Mouse (Mus musculus): ENCODE data around the gene Prr36. TPM values are rescaled to one million over a fixed set of nuclear protein-coding genes. Genes with fewer than 3 reads are reported as not detected.
A peak's percentile ranks its signal among the peaks of the same experiment; 100 is the strongest.

Prr36 gene
- polyA plus RNA-seq, 1 experiment: 0.47 TPM

GRCm38 (mm10) chr8:4172486-4172885, 44.8 kb downstream of the Prr36 start:
- WGBS: 95% methylated on average over 3 of the region's 3 CpGs
- no peaks in the 10 kb centered on the region for H3K36me3 ChIP-seq (ENCODE audit: control insufficient read depth, insufficient read depth, low read length)
- peaks cover 4% of the 10 kb centered on the region for H3K4me1 ChIP-seq (replicated peaks; ENCODE audit: control insufficient read depth, insufficient read depth, low read length)
- no peaks in the 10 kb centered on the region for H3K27me3 ChIP-seq (ENCODE audit: control insufficient read depth, insufficient read depth, low read length)
- H3K4me3 ChIP-seq (ENCODE audit: control insufficient read depth, insufficient read depth, low read length): no peak overlapping the region
- no peak for DNase-seq
- TF ChIP-seq POLR2A (IDR thresholded peaks at IDR 0.05; ENCODE audit: control insufficient read depth, extremely low read depth, insufficient read depth, low read length, poor library complexity) (no peak), CTCF (IDR thresholded peaks at IDR 0.05; ENCODE audit: borderline replicate concordance, control insufficient read depth, extremely low read depth, insufficient read depth, low read length, poor library complexity) (no peak)
- no peak overlapping the region for H3K27ac ChIP-seq (ENCODE audit: control insufficient read depth, insufficient read depth, low read length)

- WGBS: 89% methylated on average over 1 of the region's 1 CpGs
- H3K4me3 ChIP-seq (ENCODE audit: control insufficient read depth, insufficient read depth, low read length): no peak overlapping the region
- peaks cover 18% of the 10 kb centered on the region for H3K4me1 ChIP-seq (replicated peaks; ENCODE audit: control insufficient read depth, insufficient read depth, low read length)
- H3K27ac ChIP-seq (ENCODE audit: control insufficient read depth, insufficient read depth, low read length): no peak overlapping the region
- H3K27me3 ChIP-seq (ENCODE audit: control insufficient read depth, insufficient read depth, low read length): no peaks in the 10 kb centered on the region
- DNase-seq: no peak
- no peaks in the 10 kb centered on the region for H3K36me3 ChIP-seq (ENCODE audit: control insufficient read depth, insufficient read depth, low read length)
- TF ChIP-seq CTCF (IDR thresholded peaks at IDR 0.05; ENCODE audit: borderline replicate concordance, control insufficient read depth, extremely low read depth, insufficient read depth, low read length, poor library complexity): no peak
- TF ChIP-seq POLR2A (IDR thresholded peaks at IDR 0.05; ENCODE audit: control insufficient read depth, extremely low read depth, insufficient read depth, low read length, poor library complexity): no peak
Observed at GRCm38 (mm10) chr8:4167918-4168317, 49.3 kb downstream of the Prr36 start.

- Histone ChIP-seq H3K4me1 (replicated peaks; ENCODE audit: control insufficient read depth, insufficient read depth, low read length) (peaks cover 19% of the 10 kb centered on the region), H3K36me3 (ENCODE audit: control insufficient read depth, insufficient read depth, low read length) (no peaks in the 10 kb centered on the region), H3K27ac (ENCODE audit: control insufficient read depth, insufficient read depth, low read length) (no peak overlapping the region), H3K27me3 (ENCODE audit: control insufficient read depth, insufficient read depth, low read length) (no peaks in the 10 kb centered on the region), H3K4me3 (ENCODE audit: control insufficient read depth, insufficient read depth, low read length) (peak overlapping the region; percentile 97)
- 18% methylated on average over 10 of the region's 10 CpGs for WGBS
- TF ChIP-seq CTCF (IDR thresholded peaks at IDR 0.05; ENCODE audit: borderline replicate concordance, control insufficient read depth, extremely low read depth, insufficient read depth, low read length, poor library complexity) (no peak), POLR2A (IDR thresholded peaks at IDR 0.05; ENCODE audit: control insufficient read depth, extremely low read depth, insufficient read depth, low read length, poor library complexity) (no peak)
- DNase-seq: peak; percentile 25
Observed at GRCm38 (mm10) chr8:4166881-4167525, 50.3 kb downstream of the Prr36 start.

- Histone ChIP-seq H3K4me3 (ENCODE audit: control insufficient read depth, insufficient read depth, low read length) (peak within 1 kb of the TSS; percentile 97), H3K36me3 (ENCODE audit: control insufficient read depth, insufficient read depth, low read length) (no peaks in the 10 kb centered on the region), H3K4me1 (replicated peaks; ENCODE audit: control insufficient read depth, insufficient read depth, low read length) (peaks cover 18% of the 10 kb centered on the region), H3K27me3 (ENCODE audit: control insufficient read depth, insufficient read depth, low read length) (no peaks in the 10 kb centered on the region), H3K27ac (ENCODE audit: control insufficient read depth, insufficient read depth, low read length) (no peak within 1 kb of the TSS)
- WGBS: under 1% methylated on average over 51 of the region's 51 CpGs
- peak; percentile 99 for DNase-seq
- TF ChIP-seq POLR2A (IDR thresholded peaks at IDR 0.05; ENCODE audit: control insufficient read depth, extremely low read depth, insufficient read depth, low read length, poor library complexity): 0 out of 2 replicates have a peak, but pooled peaks have one; percentile 18
- TF ChIP-seq CTCF (IDR thresholded peaks at IDR 0.05; ENCODE audit: borderline replicate concordance, control insufficient read depth, extremely low read depth, insufficient read depth, low read length, poor library complexity): 0 out of 2 replicates have a peak, but pooled peaks have one; percentile 10
Observed at GRCm38 (mm10) chr8:4165852-4166751, 51.2 kb downstream of the Prr36 start, which contains the start of gene Evi5l. Gene Evi5l, plus strand, starts transcription at chr8:4166567.

- H3K27ac ChIP-seq (ENCODE audit: control insufficient read depth, insufficient read depth, low read length): no peak overlapping the region
- 5% methylated on average over 13 of the region's 13 CpGs for WGBS
- peaks cover 18% of the 10 kb centered on the region for H3K4me1 ChIP-seq (replicated peaks; ENCODE audit: control insufficient read depth, insufficient read depth, low read length)
- H3K36me3 ChIP-seq (ENCODE audit: control insufficient read depth, insufficient read depth, low read length): no peaks in the 10 kb centered on the region
- no peaks in the 10 kb centered on the region for H3K27me3 ChIP-seq (ENCODE audit: control insufficient read depth, insufficient read depth, low read length)
- DNase-seq: no peak
- peak overlapping the region; percentile 59 for H3K4me3 ChIP-seq (ENCODE audit: control insufficient read depth, insufficient read depth, low read length)
- TF ChIP-seq POLR2A (IDR thresholded peaks at IDR 0.05; ENCODE audit: control insufficient read depth, extremely low read depth, insufficient read depth, low read length, poor library complexity) (no peak), CTCF (IDR thresholded peaks at IDR 0.05; ENCODE audit: borderline replicate concordance, control insufficient read depth, extremely low read depth, insufficient read depth, low read length, poor library complexity) (no peak)
Observed at GRCm38 (mm10) chr8:4165176-4165851, 51.9 kb downstream of the Prr36 start.

- H3K4me1 ChIP-seq (replicated peaks; ENCODE audit: control insufficient read depth, insufficient read depth, low read length): peaks cover 16% of the 10 kb centered on the region
- peak; percentile 46 for DNase-seq
- H3K4me3 ChIP-seq (ENCODE audit: control insufficient read depth, insufficient read depth, low read length): no peak overlapping the region
- H3K27ac ChIP-seq (ENCODE audit: control insufficient read depth, insufficient read depth, low read length): peak overlapping the region; percentile 95
- no peak for TF ChIP-seq CTCF (IDR thresholded peaks at IDR 0.05; ENCODE audit: borderline replicate concordance, control insufficient read depth, extremely low read depth, insufficient read depth, low read length, poor library complexity)
- no peak for TF ChIP-seq POLR2A (IDR thresholded peaks at IDR 0.05; ENCODE audit: control insufficient read depth, extremely low read depth, insufficient read depth, low read length, poor library complexity)
- 6% methylated on average over 4 of the region's 4 CpGs for WGBS
- H3K27me3 ChIP-seq (ENCODE audit: control insufficient read depth, insufficient read depth, low read length): no peaks in the 10 kb centered on the region
- H3K36me3 ChIP-seq (ENCODE audit: control insufficient read depth, insufficient read depth, low read length): no peaks in the 10 kb centered on the region
Observed at GRCm38 (mm10) chr8:4162786-4163185, 54.5 kb downstream of the Prr36 start.

Other genes with a start within 250 kb of the Prr36 start
- gene Cd209f, start 111.6 kb downstream of the Prr36 start, polyA plus RNA-seq (2012; rRNA removed): 8.4 and 10.0 TPM in 2 replicates
- 5.7 and 8.9 TPM in 2 replicates for gene Cd209g, start 83.4 kb downstream of the Prr36 start, polyA plus RNA-seq (2012; rRNA removed)
- 48.3 and 64.2 TPM in 2 replicates for gene Evi5l, start 50.9 kb downstream of the Prr36 start, polyA plus RNA-seq (2012; rRNA removed)
- gene Lrrc8e, start 9.4 kb upstream of the Prr36 start, polyA plus RNA-seq (2012; rRNA removed): 0.59 and 0.66 TPM in 2 replicates
- gene Map2k7, start 21.3 kb upstream of the Prr36 start, polyA plus RNA-seq (2012; rRNA removed): 73.2 and 79.9 TPM in 2 replicates
- 2.6 and 4.6 TPM in 2 replicates for gene Gm49320, start 21.4 kb upstream of the Prr36 start, polyA plus RNA-seq (2012; rRNA removed)
- gene Tgfbr3l, start 30.8 kb upstream of the Prr36 start, polyA plus RNA-seq (2012; rRNA removed): 56.4 and 69.7 TPM in 2 replicates
- gene Snapc2, start 35.6 kb upstream of the Prr36 start, polyA plus RNA-seq (2012; rRNA removed): 40.8 and 45.1 TPM in 2 replicates
- 22.5 and 27.0 TPM in 2 replicates for gene Ctxn1, start 41.8 kb upstream of the Prr36 start, polyA plus RNA-seq (2012; rRNA removed)
- 84.4 and 88.0 TPM in 2 replicates for gene Timm44, start 58.5 kb upstream of the Prr36 start, polyA plus RNA-seq (2012; rRNA removed)
- 178 and 233 TPM in 2 replicates for gene Ccl25, start 107.8 kb upstream of the Prr36 start, polyA plus RNA-seq (2012; rRNA removed)
- 43.2 and 70.4 TPM in 2 replicates for gene Elavl1, start 108.0 kb upstream of the Prr36 start, polyA plus RNA-seq (2012; rRNA removed)